Mouse (Mus musculus) erythroblast, embryonic 14.5 days (primary cell): ENCODE data around the gene Atp8b4.

ENCODE experiments used
- GATA1 ChIP-seq: IDR thresholded peaks from 2 replicates; pipeline ENCODE4 v1.6.1; 2012; ENCODE audit warnings: low read length, inconsistent platforms, mixed read lengths
- TAL1 ChIP-seq: IDR thresholded peaks from 3 replicates; pipeline ENCODE4 v1.6.1; 2012; ENCODE audit warnings: low read length, inconsistent platforms, mixed read lengths

- no peak for TF ChIP-seq GATA1
- TF ChIP-seq TAL1 = no peak
Measured at GRCm38 (mm10) chr2:126341521-126341920, 159.0 kb downstream of the Atp8b4 start.
